Mouse (Mus musculus) small intestine, adult 2 months (tissue): ENCODE results near the gene Arid3a.

Experiments
- CTCF ChIP-seq: fragments of 200-500 bp; IDR thresholded peaks from 2 replicates; pipeline ENCODE4 v1.5.1; 2012; ENCODE audit warnings: low read depth, mild to moderate bottlenecking, control low read depth, inconsistent platforms, low read length, moderate library complexity, mixed read lengths; ENCODE audit not compliant: insufficient replicate concordance, insufficient read length; ENCODE audit errors: extremely low read depth
- POLR2A ChIP-seq: fragments of 200-500 bp; IDR thresholded peaks from 2 replicates; pipeline ENCODE4 v1.6.1; 2012; ENCODE audit warnings: low read depth, mild to moderate bottlenecking, control low read depth, inconsistent platforms, low read length, moderate library complexity

GRCm38 (mm10) chr10:79936911-79937441 lies 10.1 kb downstream of the Arid3a start:
- TF ChIP-seq POLR2A: no peak
- TF ChIP-seq CTCF: no peak
